Mouse (Mus musculus) MEL (cell line): ENCODE measurements around the gene Ntng1.

Source experiments
- CTCF ChIP-seq, 3 experiments: IDR thresholded peaks in 2 of 3; conservative IDR thresholded peaks in 1 of 3; 2 replicates each; pipeline ENCODE4 v1.5.1; 2011 to 2012; ENCODE audit warnings: low read length in 3 of 3, low read depth in 2 of 3, mild to moderate bottlenecking in 2 of 3, improper control_type of control experiment in 1 of 3, inconsistent platforms in 1 of 3, mixed read lengths in 1 of 3, moderate library complexity in 1 of 3; ENCODE audit not compliant: control insufficient read depth in 1 of 3, insufficient read depth in 1 of 3, poor library complexity in 1 of 3, severe bottlenecking in 1 of 3
- POLR2A ChIP-seq, 2 experiments: IDR thresholded peaks; 2 replicates each; pipeline ENCODE4 v1.6.1; 2011 to 2012; ENCODE audit warnings: low read length in 2 of 2, mild to moderate bottlenecking in 2 of 2, control low read depth in 1 of 2, improper control_type of control experiment in 1 of 2, low read depth in 1 of 2, moderate library complexity in 1 of 2; ENCODE audit not compliant: control insufficient read depth in 1 of 2, insufficient read depth in 1 of 2, poor library complexity in 1 of 2

DNA sequence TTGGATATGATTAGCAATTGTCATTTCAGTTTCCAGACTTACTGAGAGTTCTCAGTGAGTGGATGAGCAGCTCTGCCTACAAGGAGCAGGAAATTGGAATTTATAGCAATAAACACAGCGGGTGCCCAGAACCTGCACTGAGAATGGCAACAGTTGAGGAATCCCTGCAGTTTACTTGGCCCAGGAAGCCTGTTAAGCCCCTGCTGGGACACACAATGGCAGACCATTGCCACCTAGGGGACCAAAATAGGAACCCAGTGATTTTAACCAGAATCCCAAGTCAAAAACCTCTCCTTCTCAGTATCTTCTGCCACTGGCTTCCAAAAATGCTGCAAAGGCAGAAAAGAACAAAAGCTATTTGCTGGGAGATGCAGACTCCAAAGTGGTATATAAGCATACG lies 37.8 kb downstream of the Ntng1 start:
- no peak for TF ChIP-seq POLR2A (IDR thresholded peaks at IDR 0.05; ENCODE audit: control insufficient read depth in 1 of 2, insufficient read depth in 1 of 2, low read depth in 1 of 2, low read length in 2 of 2, poor library complexity in 1 of 2)
- TF ChIP-seq CTCF (IDR thresholded peaks at IDR 0.05 in 2 of 3, conservative IDR thresholded peaks at IDR 0.05 in 1 of 3; ENCODE audit: control insufficient read depth in 1 of 3, insufficient read depth in 1 of 3, low read depth in 2 of 3, low read length in 3 of 3, poor library complexity in 1 of 3, severe bottlenecking in 1 of 3): no peak
